Mouse (Mus musculus): ENCODE measurements at regions not wholly inside any gene's neighbourhood (a gene's known extent, or its start where the extent isn't known, plus 50 kb on each side); places are given as distances from the start of the nearest gene placed in this dataset.
"Not testable (repeated sequence)": the region's sequence is repeated elsewhere in the genome, so short reads cannot be mapped to it uniquely, and the experiment has no call there.

DNA sequence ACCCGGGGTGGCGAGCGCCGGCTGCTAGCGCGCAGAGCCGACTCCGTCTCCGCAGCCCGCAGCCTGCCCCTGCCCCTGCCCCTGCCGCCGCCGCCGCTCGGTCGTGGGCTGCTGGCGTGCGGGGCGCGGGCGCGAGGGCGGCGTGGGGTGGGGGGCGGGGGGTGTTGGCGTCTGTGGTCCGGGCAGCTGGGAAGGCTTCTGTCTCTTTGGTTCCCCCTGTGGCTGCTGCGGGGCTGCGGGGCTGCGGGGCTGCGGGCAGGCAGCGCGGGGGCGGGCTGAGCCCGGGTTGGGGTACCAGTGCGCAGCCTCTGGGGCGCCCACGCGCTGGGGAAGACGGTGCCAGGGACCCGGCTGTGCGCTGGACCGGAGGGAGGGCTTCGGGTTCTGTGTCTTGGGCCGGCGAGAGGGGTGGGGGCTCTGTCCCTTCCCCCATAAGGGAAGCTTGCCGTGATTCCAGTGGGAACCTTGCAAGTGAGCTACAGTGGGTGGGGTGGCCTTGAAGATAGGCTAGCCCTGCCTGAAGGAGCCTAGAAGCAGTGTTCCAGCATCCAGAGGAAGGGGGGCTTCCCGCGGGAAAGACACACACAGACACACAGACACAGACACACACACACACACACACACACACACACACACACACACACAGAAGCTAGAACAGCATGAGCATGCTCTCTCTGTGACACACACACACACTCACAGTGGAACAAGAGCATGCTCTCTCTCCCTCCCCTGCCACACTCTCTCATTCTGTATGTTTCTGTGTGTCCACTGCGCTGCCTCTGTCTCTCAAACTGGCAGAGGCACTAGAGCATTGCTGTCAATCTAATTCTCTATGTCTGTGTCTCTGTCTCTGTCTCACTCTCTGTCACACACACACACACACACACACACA, 118.5 kb downstream of the Nap1l2 start:
- not testable (repeated sequence) for TF ChIP-seq POLR2A (IDR thresholded peaks at IDR 0.05; ENCODE audit: insufficient read length, low read depth); MYOG (IDR thresholded peaks at IDR 0.05; ENCODE audit: control insufficient read depth in 1 of 3, insufficient read depth in 1 of 3, insufficient read length in 2 of 3, low read depth in 2 of 3); MAX (IDR thresholded peaks at IDR 0.05; ENCODE audit: low read depth); USF1 (IDR thresholded peaks at IDR 0.05; ENCODE audit: low read depth); TCF12 (IDR thresholded peaks at IDR 0.05; ENCODE audit: insufficient read depth, poor library complexity, severe bottlenecking); MYOD1 (IDR thresholded peaks at IDR 0.05; ENCODE audit: control insufficient read depth in 1 of 3, insufficient read length in 2 of 3, low read depth in 2 of 3); POLR2AphosphoS2 (IDR thresholded peaks at IDR 0.05; ENCODE audit: insufficient read length, low read depth); E2F4 (IDR thresholded peaks at IDR 0.05; ENCODE audit: insufficient read depth); SRF (IDR thresholded peaks at IDR 0.05; ENCODE audit: control insufficient read depth, insufficient read length, low read depth)

All from myocyte (in vitro differentiated cells).